Mouse (Mus musculus) MEL (cell line): ENCODE measurements around the gene Cmas. TPM values are rescaled to one million over a fixed set of nuclear protein-coding genes. Genes with fewer than 3 reads are reported as not detected.

Source experiments
- DNase-seq: peaks from one replicate; pipeline ENCODE4 v3.0.0; 2011; ENCODE audit warnings: low read depth, low spot score
- H3K27ac ChIP-seq: 2 replicates; pipeline ENCODE4 v1.5.1; 2012; ENCODE audit warnings: low read depth, mild to moderate bottlenecking, control low read depth, low read length, moderate library complexity; ENCODE audit not compliant: control insufficient read depth
- H3K27me3 ChIP-seq, 2 experiments: fragments of 150-350 bp in 1 of 2; sonication (generic) in 1 of 2; 2 replicates each; pipeline ENCODE4 v1.6.1; 2012; ENCODE audit warnings: low read length in 2 of 2, mild to moderate bottlenecking in 2 of 2, improper control_type of control experiment in 1 of 2, moderate library complexity in 1 of 2; ENCODE audit not compliant: insufficient read depth in 2 of 2, control insufficient read depth in 1 of 2
- H3K36me3 ChIP-seq, 2 experiments: 2 replicates each; pipeline ENCODE4 v1.6.1; 2012 to 2014; ENCODE audit warnings: low read length in 2 of 2, improper control_type of control experiment in 1 of 2, inconsistent platforms in 1 of 2, mild to moderate bottlenecking in 1 of 2; ENCODE audit not compliant: insufficient read depth in 2 of 2, control insufficient read depth in 1 of 2
- H3K4me1 ChIP-seq, 2 experiments: fragments of 150-350 bp in 1 of 2; sonication (generic) in 1 of 2; 2 replicates each; pipeline ENCODE4 v1.6.1; 2012; ENCODE audit warnings: low read length in 2 of 2, improper control_type of control experiment in 1 of 2, mild to moderate bottlenecking in 1 of 2; ENCODE audit not compliant: insufficient read depth in 2 of 2, control insufficient read depth in 1 of 2
- H3K4me3 ChIP-seq, 2 experiments: fragments of 150-350 bp in 1 of 2; sonication (generic) in 1 of 2; 2 replicates each; pipeline ENCODE4 v1.5.1; 2012; ENCODE audit warnings: low read depth in 2 of 2, low read length in 2 of 2, mild to moderate bottlenecking in 2 of 2, moderate library complexity in 2 of 2, control low read depth in 1 of 2, improper control_type of control experiment in 1 of 2; ENCODE audit not compliant: control insufficient read depth in 1 of 2, insufficient read depth in 1 of 2
- H3K79me2 ChIP-seq: 2 replicates; pipeline ENCODE4 v1.6.1; 2012; ENCODE audit warnings: mild to moderate bottlenecking, low read length, moderate library complexity; ENCODE audit not compliant: control insufficient read depth, poor library complexity, insufficient read depth
- H3K9ac ChIP-seq: 2 replicates; pipeline ENCODE4 v1.6.1; 2012; ENCODE audit warnings: low read depth, mild to moderate bottlenecking, control low read depth, low read length, moderate library complexity; ENCODE audit not compliant: control insufficient read depth, poor library complexity, severe bottlenecking
- H3K9me3 ChIP-seq: fragments of 150-350 bp; sonication (generic); replicated peaks from 2 replicates; pipeline ENCODE4 v1.6.1; 2012; ENCODE audit warnings: mild to moderate bottlenecking, low read length, improper control_type of control experiment, moderate library complexity; ENCODE audit not compliant: insufficient read depth
- BHLHE40 ChIP-seq: IDR thresholded peaks from 2 replicates; pipeline ENCODE4 v1.6.1; 2012; ENCODE audit warnings: low read depth, mild to moderate bottlenecking, inconsistent platforms, low read length, improper control_type of control experiment, borderline replicate concordance
- CHD1 ChIP-seq: IDR thresholded peaks from 2 replicates; pipeline ENCODE4 v1.6.1; 2012; ENCODE audit warnings: low read depth, mild to moderate bottlenecking, inconsistent platforms, low read length, improper control_type of control experiment
- CHD2 ChIP-seq: IDR thresholded peaks from 2 replicates; pipeline ENCODE4 v1.6.1; 2011; ENCODE audit warnings: low read length, improper control_type of control experiment
- CTCF ChIP-seq, 3 experiments: IDR thresholded peaks in 2 of 3; conservative IDR thresholded peaks in 1 of 3; 2 replicates each; pipeline ENCODE4 v1.5.1; 2011 to 2012; ENCODE audit warnings: low read length in 3 of 3, low read depth in 2 of 3, mild to moderate bottlenecking in 2 of 3, improper control_type of control experiment in 1 of 3, inconsistent platforms in 1 of 3, mixed read lengths in 1 of 3, moderate library complexity in 1 of 3; ENCODE audit not compliant: control insufficient read depth in 1 of 3, insufficient read depth in 1 of 3, poor library complexity in 1 of 3, severe bottlenecking in 1 of 3
- ELF1 ChIP-seq: IDR thresholded peaks from 2 replicates; pipeline ENCODE4 v1.6.1; 2014; ENCODE audit warnings: low read depth, mild to moderate bottlenecking, inconsistent platforms, low read length, improper control_type of control experiment, moderate library complexity
- EP300 ChIP-seq, 2 experiments: IDR thresholded peaks; 2 replicates each; pipeline ENCODE4 v1.6.1; 2011; ENCODE audit warnings: improper control_type of control experiment in 2 of 2, low read length in 2 of 2, low read depth in 1 of 2, mild to moderate bottlenecking in 1 of 2
- ETS1 ChIP-seq: IDR thresholded peaks from 2 replicates; pipeline ENCODE4 v1.6.1; 2012; ENCODE audit warnings: low read depth, mild to moderate bottlenecking, inconsistent platforms, low read length, improper control_type of control experiment, moderate library complexity
- GABPA ChIP-seq: IDR thresholded peaks from 2 replicates; pipeline ENCODE4 v1.6.1; 2012; ENCODE audit warnings: low read depth, mild to moderate bottlenecking, inconsistent platforms, low read length, improper control_type of control experiment, moderate library complexity
- GATA1 ChIP-seq: IDR thresholded peaks from 2 replicates; pipeline ENCODE4 v1.6.1; 2011; ENCODE audit warnings: low read depth, low read length, improper control_type of control experiment
- HCFC1 ChIP-seq: IDR thresholded peaks from 2 replicates; pipeline ENCODE4 v1.6.1; 2012; ENCODE audit warnings: low read depth, mild to moderate bottlenecking, inconsistent platforms, low read length, improper control_type of control experiment, moderate library complexity
- JUND ChIP-seq: IDR thresholded peaks from 2 replicates; pipeline ENCODE4 v1.6.1; 2011; ENCODE audit warnings: low read depth, mild to moderate bottlenecking, improper control_type of control experiment, low read length
- KAT2A ChIP-seq: conservative IDR thresholded peaks from 2 replicates; pipeline ENCODE4 v1.6.1; 2012; ENCODE audit warnings: low read depth, low read length, improper control_type of control experiment, inconsistent platforms
- MAFK ChIP-seq: IDR thresholded peaks from 2 replicates; pipeline ENCODE4 v1.6.1; 2011; ENCODE audit warnings: low read depth, mild to moderate bottlenecking, low read length, improper control_type of control experiment, borderline replicate concordance
- MAX ChIP-seq: IDR thresholded peaks from 2 replicates; pipeline ENCODE4 v1.6.1; 2011; ENCODE audit warnings: low read length, improper control_type of control experiment
- MAZ ChIP-seq: IDR thresholded peaks from 2 replicates; pipeline ENCODE4 v1.6.1; 2012; ENCODE audit warnings: low read depth, mild to moderate bottlenecking, inconsistent platforms, low read length, improper control_type of control experiment
- MEF2A ChIP-seq: IDR thresholded peaks from 2 replicates; pipeline ENCODE4 v1.6.1; 2014; ENCODE audit warnings: low read depth, mild to moderate bottlenecking, inconsistent platforms, low read length, improper control_type of control experiment; ENCODE audit not compliant: poor library complexity, insufficient replicate concordance, severe bottlenecking; ENCODE audit errors: extremely low read depth
- MXI1 ChIP-seq: IDR thresholded peaks from 2 replicates; pipeline ENCODE4 v1.6.1; 2011; ENCODE audit warnings: mild to moderate bottlenecking, low read depth, low read length, improper control_type of control experiment
- MYB ChIP-seq: IDR thresholded peaks from 2 replicates; pipeline ENCODE4 v1.6.1; 2011; ENCODE audit warnings: mild to moderate bottlenecking, low read depth, low read length, improper control_type of control experiment
- MYC ChIP-seq: IDR thresholded peaks from 2 replicates; pipeline ENCODE4 v1.6.1; 2011; ENCODE audit warnings: low read depth, mild to moderate bottlenecking, low read length, improper control_type of control experiment, moderate library complexity
- NELFE ChIP-seq: IDR thresholded peaks from 2 replicates; pipeline ENCODE4 v1.6.1; 2011; ENCODE audit warnings: low read depth, low read length, improper control_type of control experiment
- NRF1 ChIP-seq: IDR thresholded peaks from 2 replicates; pipeline ENCODE4 v1.6.1; 2014; ENCODE audit warnings: low read depth, mild to moderate bottlenecking, inconsistent platforms, low read length, improper control_type of control experiment, moderate library complexity; ENCODE audit not compliant: poor library complexity, insufficient read depth, severe bottlenecking
- POLR2A ChIP-seq, 2 experiments: IDR thresholded peaks; 2 replicates each; pipeline ENCODE4 v1.6.1; 2011 to 2012; ENCODE audit warnings: low read length in 2 of 2, mild to moderate bottlenecking in 2 of 2, control low read depth in 1 of 2, improper control_type of control experiment in 1 of 2, low read depth in 1 of 2, moderate library complexity in 1 of 2; ENCODE audit not compliant: control insufficient read depth in 1 of 2, insufficient read depth in 1 of 2, poor library complexity in 1 of 2
- POLR2AphosphoS2 ChIP-seq: IDR thresholded peaks from 2 replicates; pipeline ENCODE4 v1.6.1; 2011; ENCODE audit warnings: low read length, improper control_type of control experiment
- POLR2AphosphoS5 ChIP-seq: IDR thresholded peaks from 2 replicates; pipeline ENCODE4 v1.6.1; 2012; ENCODE audit warnings: low read depth, borderline replicate concordance, mild to moderate bottlenecking, inconsistent platforms, low read length, moderate library complexity, mixed read lengths
- RAD21 ChIP-seq: IDR thresholded peaks from 2 replicates; pipeline ENCODE4 v1.6.1; 2011; ENCODE audit warnings: mild to moderate bottlenecking, low read depth, low read length, improper control_type of control experiment
- RCOR1 ChIP-seq: IDR thresholded peaks from 2 replicates; pipeline ENCODE4 v1.6.1; 2012; ENCODE audit warnings: low read depth, mild to moderate bottlenecking, inconsistent platforms, low read length, improper control_type of control experiment
- SIN3A ChIP-seq: IDR thresholded peaks from 2 replicates; pipeline ENCODE4 v1.6.1; 2012; ENCODE audit warnings: low read length, improper control_type of control experiment, inconsistent platforms
- SMC3 ChIP-seq: IDR thresholded peaks from 2 replicates; pipeline ENCODE4 v1.6.1; 2011; ENCODE audit warnings: low read depth, low read length, improper control_type of control experiment
- TAL1 ChIP-seq: IDR thresholded peaks from 2 replicates; pipeline ENCODE4 v1.6.1; 2012; ENCODE audit warnings: mild to moderate bottlenecking, inconsistent platforms, low read length, moderate library complexity, mixed read lengths
- TBP ChIP-seq: IDR thresholded peaks from 2 replicates; pipeline ENCODE4 v1.8.0; 2011; ENCODE audit warnings: low read depth, low read length, improper control_type of control experiment
- TCF12 ChIP-seq: IDR thresholded peaks from 2 replicates; pipeline ENCODE4 v1.6.1; 2014; ENCODE audit warnings: low read depth, mild to moderate bottlenecking, inconsistent platforms, low read length, improper control_type of control experiment, moderate library complexity
- UBTF ChIP-seq: IDR thresholded peaks from 2 replicates; pipeline ENCODE4 v1.6.1; 2012; ENCODE audit warnings: low read depth, mild to moderate bottlenecking, inconsistent platforms, low read length, improper control_type of control experiment, moderate library complexity, borderline replicate concordance; ENCODE audit not compliant: insufficient read depth
- USF1 ChIP-seq: IDR thresholded peaks from 2 replicates; pipeline ENCODE4 v1.6.1; 2014; ENCODE audit warnings: low read depth, mild to moderate bottlenecking, inconsistent platforms, low read length, improper control_type of control experiment, moderate library complexity
- USF2 ChIP-seq, 2 experiments: IDR thresholded peaks; 2 replicates each; pipeline ENCODE4 v1.6.1; 2011 to 2012; ENCODE audit warnings: improper control_type of control experiment in 2 of 2, low read length in 2 of 2, borderline replicate concordance in 1 of 2, inconsistent platforms in 1 of 2, low read depth in 1 of 2, mild to moderate bottlenecking in 1 of 2; ENCODE audit not compliant: insufficient read depth in 1 of 2
- ZC3H11A ChIP-seq: IDR thresholded peaks from 2 replicates; pipeline ENCODE4 v1.6.1; 2012; ENCODE audit warnings: low read depth, mild to moderate bottlenecking, inconsistent platforms, low read length, improper control_type of control experiment
- ZKSCAN1 ChIP-seq: IDR thresholded peaks from 2 replicates; pipeline ENCODE4 v1.6.1; 2012; ENCODE audit warnings: low read depth, mild to moderate bottlenecking, inconsistent platforms, low read length, improper control_type of control experiment, moderate library complexity
- ZMIZ1 ChIP-seq: IDR thresholded peaks from 2 replicates; pipeline ENCODE4 v1.6.1; 2012; ENCODE audit warnings: low read depth, mild to moderate bottlenecking, inconsistent platforms, low read length, improper control_type of control experiment, moderate library complexity
- ZNF384 ChIP-seq: IDR thresholded peaks from 2 replicates; pipeline ENCODE4 v1.6.1; 2012; ENCODE audit warnings: low read depth, mild to moderate bottlenecking, inconsistent platforms, low read length, improper control_type of control experiment
- polyA plus RNA-seq, 2 experiments: library from polyadenylated mRNA; stranded (reverse) in 1 of 2; unstranded in 1 of 2; fragments of >175 nt in 1 of 2; fragments of >200 nt in 1 of 2; gene quantifications; 2 replicates each; pipeline versions ENCODE4 v1.2.1 to v1.2.4; 2012; ENCODE audit warnings: low replicate concordance in 2 of 2, low read depth in 1 of 2; ENCODE audit not compliant: insufficient read length in 2 of 2, insufficient read depth in 1 of 2, missing spikeins in 1 of 2
- total RNA-seq: library from RNA; depleted of rRNA; stranded (reverse); fragments of 300-350 nt; gene quantifications from 2 replicates; pipeline ENCODE4 v1.2.3, GENCODE M21; 2012

The Cmas gene
- total and polyA plus RNA-seq, 3 experiments, result 29.4 to 55.0 TPM; not detected in 1

DNA sequence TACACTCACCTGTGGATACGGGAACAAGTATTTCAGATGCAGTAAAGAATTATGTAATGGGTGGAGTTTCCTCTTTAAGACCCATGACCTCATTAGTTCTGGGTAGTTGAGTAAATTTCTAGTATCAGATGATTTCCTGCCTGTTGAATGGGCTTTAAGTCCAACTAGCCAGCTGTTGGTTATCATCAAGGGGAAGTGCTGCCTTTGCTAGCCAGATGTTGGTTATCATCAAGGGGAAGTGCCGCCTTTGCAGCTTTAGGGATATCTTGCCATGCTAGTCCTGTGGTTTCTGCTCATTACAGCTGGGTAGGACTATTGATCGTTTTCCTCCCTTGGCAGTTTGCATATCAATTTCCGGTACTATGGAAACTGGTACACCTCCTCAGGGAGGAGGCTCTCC is 49.8 kb downstream of the Cmas start:
- Histone ChIP-seq H3K9ac (no peak overlapping the region), H3K4me3 (no peak overlapping the region), H3K4me1 (peaks cover 7 to 38% of the 10 kb centered on the region in 2 experiments), H3K36me3 (peaks cover 0 to 30% of the 10 kb centered on the region in 2 experiments; a peak in 2 of 4 replicates), H3K9me3 (no peaks in the 10 kb centered on the region), H3K79me2 (no peaks in the 10 kb centered on the region), H3K27ac (peak overlapping the region; percentile 32), H3K27me3 (no peaks in the 10 kb centered on the region)
- DNase-seq, result peak; percentile 84
- TF ChIP-seq MAFK (peak; percentile 14; the same call in 1 of the 2 replicates), POLR2A (IDR thresholded peaks at IDR 0.05; ENCODE audit: control insufficient read depth in 1 of 2, insufficient read depth in 1 of 2, low read depth in 1 of 2, low read length in 2 of 2, poor library complexity in 1 of 2) (no peak), EP300 (IDR thresholded peaks at IDR 0.05; ENCODE audit: low read depth in 1 of 2, low read length in 2 of 2) (peak; percentile 84 to 92), UBTF (no peak), USF1 (no peak), NRF1 (no peak), MAZ (no peak), MXI1 (no peak), POLR2AphosphoS2 (no peak), MAX (no peak), CTCF (IDR thresholded peaks at IDR 0.05 in 2 of 3, conservative IDR thresholded peaks at IDR 0.05 in 1 of 3; ENCODE audit: control insufficient read depth in 1 of 3, insufficient read depth in 1 of 3, low read depth in 2 of 3, low read length in 3 of 3, poor library complexity in 1 of 3, severe bottlenecking in 1 of 3) (no peak), CHD1 (no peak), SMC3 (no peak), USF2 (IDR thresholded peaks at IDR 0.05; ENCODE audit: borderline replicate concordance in 1 of 2, insufficient read depth in 1 of 2, low read depth in 1 of 2, low read length in 2 of 2) (no peak), HCFC1 (no peak), SIN3A (peak; percentile 79), RCOR1 (peak; percentile 28), NELFE (no peak), MEF2A (no peak), CHD2 (no peak), TBP (no peak), JUND (no peak), GABPA (no peak), TCF12 (peak; percentile 84), ETS1 (peak; percentile 100), MYC (peak; percentile 59), TAL1 (peak; percentile 85), ZC3H11A (no peak), GATA1 (peak; percentile 93), RAD21 (no peak), ELF1 (no peak), ZKSCAN1 (no peak), BHLHE40 (no peak), POLR2AphosphoS5 (no peak), ZNF384 (no peak), KAT2A (no peak), ZMIZ1 (no peak), MYB (peak; percentile 40; the same call in 1 of the 2 replicates)
